Mouse (Mus musculus) liver, embryonic 11.5 days (tissue): Measurements from ENCODE around the gene Ddx19b. TPM values are rescaled to one million over a fixed set of nuclear protein-coding genes. Genes with fewer than 3 reads are reported as not detected.
"Not testable (repeated sequence)": the region's sequence is repeated elsewhere in the genome, so short reads cannot be mapped to it uniquely, and the experiment has no call there.

Experiments
- ATAC-seq: fragments of 200-750 bp; cut with Nextera tagmentation; replicated peaks from 2 replicates; pipeline ENCODE4 v1.8.0; 2017; ENCODE audit warnings: moderate number of reproducible peaks, mild to moderate bottlenecking, moderate TSS enrichment, moderate library complexity; ENCODE audit not compliant: low FRiP score
- DNase-seq: peaks from one replicate; pipeline ENCODE4 v3.0.0-alpha.2; 2017; ENCODE audit warnings: low spot score
- H3K27ac ChIP-seq: fragments of 300-500 bp; sonication (generic); 2 replicates; pipeline ENCODE4 v1.5.1; 2014; ENCODE audit warnings: mild to moderate bottlenecking, low read depth, low read length, control low read depth
- H3K27me3 ChIP-seq: fragments of 300-500 bp; sonication (generic); replicated peaks from 2 replicates; pipeline ENCODE4 v1.6.1; 2014; ENCODE audit warnings: low read length, mixed read lengths; ENCODE audit not compliant: control insufficient read depth, insufficient read depth
- H3K36me3 ChIP-seq: fragments of 300-500 bp; sonication (generic); 2 replicates; pipeline ENCODE4 v1.6.1; 2014; ENCODE audit warnings: mild to moderate bottlenecking, low read length, moderate library complexity, mixed read lengths; ENCODE audit not compliant: control insufficient read depth, insufficient read depth
- H3K4me1 ChIP-seq: fragments of 300-500 bp; sonication (generic); replicated peaks from 2 replicates; pipeline ENCODE4 v1.6.1; 2014; ENCODE audit warnings: low read length, mixed read lengths; ENCODE audit not compliant: control insufficient read depth, insufficient read depth
- H3K4me2 ChIP-seq: fragments of 300-500 bp; sonication (generic); 2 replicates; pipeline ENCODE4 v1.6.1; 2014; ENCODE audit warnings: mild to moderate bottlenecking, control low read depth, moderate library complexity
- H3K4me3 ChIP-seq: fragments of 300-500 bp; sonication (generic); 2 replicates; pipeline ENCODE4 v1.5.1; 2014; ENCODE audit warnings: low read depth, low read length, control low read depth
- H3K9ac ChIP-seq: fragments of 300-500 bp; sonication (generic); 2 replicates; pipeline ENCODE4 v1.6.1; 2014; ENCODE audit warnings: low read depth, low read length, control low read depth
- H3K9me3 ChIP-seq: fragments of 300-500 bp; sonication (generic); 2 replicates; pipeline ENCODE4 v1.6.1; 2016; ENCODE audit warnings: low read length, inconsistent platforms, mixed read lengths; ENCODE audit not compliant: control insufficient read depth
- WGBS: fragments of 180-500 bp; shearing (Covaris S2); extraction: QIAGEN DNeasy Blood & Tissue Kit; methylation state at CpG from one replicate; pipeline ENCODE4 v1.1.7; 2014; 5-methylcytosine and 5-hydroxymethylcytosine counted together
- polyA plus RNA-seq: library from polyadenylated mRNA; unstranded; fragments of >200 nt; fragmentation: Nextera tagmentation; extraction: Ambion mirVana; gene quantifications from 2 replicates; pipeline ENCODE4 v1.2.1, GENCODE M21; 2014

The Ddx19b gene
- polyA plus RNA-seq, 1 experiment from 2014 or later, result 7.1 TPM

- Histone ChIP-seq H3K27ac (no peak overlapping the region), H3K27me3 (no peaks in the 10 kb centered on the region), H3K4me1 (no peaks in the 10 kb centered on the region), H3K4me2 (peak overlapping the region; percentile 51), H3K4me3 (peak overlapping the region; percentile 27; the same call in 1 of the 2 replicates), H3K9ac (no peak overlapping the region), H3K36me3 (no peaks in the 10 kb centered on the region), H3K9me3 (no peaks in the 10 kb centered on the region)
- 32% methylated on average over 4 of the region's 4 CpGs for WGBS
- ATAC-seq, result no peak
- DNase-seq, result no peak
Observed at GRCm38 (mm10) chr8:111029589-111029988, 2.0 kb downstream of the Ddx19b start.

- under 1% methylated on average over 31 of the region's 31 CpGs for WGBS
- H3K9ac ChIP-seq, result peak overlapping the region; percentile 78
- peak; percentile 86 for DNase-seq
Observed at GRCm38 (mm10) chr8:111027391-111027937, 4.1 kb downstream of the Ddx19b start.

GRCm38 (mm10) chr8:111026609-111027008, 4.9 kb downstream of the Ddx19b start:
- not testable (repeated sequence) for DNase-seq, H3K9me3 ChIP-seq, H3K4me3 ChIP-seq, H3K27me3 ChIP-seq, H3K9ac ChIP-seq, H3K27ac ChIP-seq, H3K4me1 ChIP-seq, H3K4me2 ChIP-seq, H3K36me3 ChIP-seq, ATAC-seq
- 85% methylated on average over 1 of the region's 2 CpGs for WGBS

More at GRCm38 (mm10) chr8:111027391-111027937, 4.1 kb downstream of the Ddx19b start:
- no peaks in the 10 kb centered on the region for H3K4me1 ChIP-seq
- no peaks in the 10 kb centered on the region for H3K27me3 ChIP-seq
- H3K36me3 ChIP-seq, result no peaks in the 10 kb centered on the region
- H3K27ac ChIP-seq, result peak overlapping the region; percentile 71
- peak overlapping the region; percentile 68 for H3K4me2 ChIP-seq
- no peaks in the 10 kb centered on the region for H3K9me3 ChIP-seq
- peak overlapping the region; percentile 80 for H3K4me3 ChIP-seq
- ATAC-seq, result peak; percentile 93

GRCm38 (mm10) chr8:111010230-111010991, 21.1 kb downstream of the Ddx19b start:
- not testable (repeated sequence) for DNase-seq, H3K4me1 ChIP-seq

GRCm38 (mm10) chr8:110997547-110998531, 33.7 kb downstream of the Ddx19b start, which contains the start of gene Ddx19a:
Gene Ddx19a, minus strand, starts transcription at chr8:110997800.
- H3K27ac ChIP-seq, result peak within 1 kb of the TSS; percentile 86
- no peaks in the 10 kb centered on the region for H3K27me3 ChIP-seq
- peak within 1 kb of the TSS; percentile 75 for H3K4me2 ChIP-seq
- H3K9me3 ChIP-seq, result no peaks in the 10 kb centered on the region
- peak within 1 kb of the TSS; percentile 80 for H3K4me3 ChIP-seq
- ATAC-seq (peak; percentile 93), DNase-seq (peak; percentile 86)
- peak within 1 kb of the TSS; percentile 82 for H3K9ac ChIP-seq
- 3% methylated on average over 58 of the region's 58 CpGs for WGBS
- H3K4me1 ChIP-seq, result peaks cover 9% of the 10 kb centered on the region
- peaks cover 3% of the 10 kb centered on the region; the same call in 1 of the 2 replicates for H3K36me3 ChIP-seq

More at GRCm38 (mm10) chr8:111010230-111010991, 21.1 kb downstream of the Ddx19b start:
- ATAC-seq, H3K27ac ChIP-seq, H3K9me3 ChIP-seq, H3K4me2 ChIP-seq, H3K27me3 ChIP-seq, H3K9ac ChIP-seq, H3K4me3 ChIP-seq: not testable (repeated sequence)
- 90% methylated on average over 9 of the region's 10 CpGs for WGBS
- peaks cover 18% of the 10 kb centered on the region for H3K36me3 ChIP-seq

- no peak for DNase-seq
Observed at GRCm38 (mm10) chr8:110996641-110997430, 34.7 kb downstream of the Ddx19b start.

GRCm38 (mm10) chr8:110990017-110990416, 41.5 kb downstream of the Ddx19b start:
- peaks cover 44% of the 10 kb centered on the region for H3K36me3 ChIP-seq
- no peak overlapping the region for H3K9ac ChIP-seq
- H3K27ac ChIP-seq, result peak overlapping the region; percentile 13; the same call in 1 of the 2 replicates
- no peaks in the 10 kb centered on the region for H3K27me3 ChIP-seq
- no peaks in the 10 kb centered on the region for H3K9me3 ChIP-seq
- DNase-seq, result no peak
- WGBS, result 83% methylated on average over 9 of the region's 9 CpGs
- peaks cover 16% of the 10 kb centered on the region for H3K4me1 ChIP-seq
- no peak for ATAC-seq
- no peak overlapping the region for H3K4me2 ChIP-seq
- no peak overlapping the region for H3K4me3 ChIP-seq

More at GRCm38 (mm10) chr8:110996641-110997430, 34.7 kb downstream of the Ddx19b start:
- H3K36me3 ChIP-seq, result peaks cover 8% of the 10 kb centered on the region; the same call in 1 of the 2 replicates
- peaks cover 9% of the 10 kb centered on the region for H3K4me1 ChIP-seq
- WGBS, result 32% methylated on average over 16 of the region's 16 CpGs
- peak overlapping the region; percentile 75 for H3K4me2 ChIP-seq
- H3K9ac ChIP-seq, result peak overlapping the region; percentile 82
- peak overlapping the region; percentile 86 for H3K27ac ChIP-seq
- H3K27me3 ChIP-seq, result no peaks in the 10 kb centered on the region
- ATAC-seq, result no peak
- peak overlapping the region; percentile 80 for H3K4me3 ChIP-seq
- no peaks in the 10 kb centered on the region for H3K9me3 ChIP-seq
